Mouse (Mus musculus): ENCODE data around the gene 2010111I01Rik. TPM values are rescaled to one million over a fixed set of nuclear protein-coding genes. Genes with fewer than 3 reads are reported as not detected.
"Not testable (repeated sequence)": the region's sequence is repeated elsewhere in the genome, so short reads cannot be mapped to it uniquely, and the experiment has no call there.

Gene 2010111I01Rik
- polyA plus RNA-seq, 1 experiment from 2014 or later, result 87.6 TPM

- Histone ChIP-seq H3K36me3 (peaks cover 3% of the 10 kb centered on the region; the same call in 1 of the 2 replicates), H3K27me3 (no peaks in the 10 kb centered on the region), H3K4me2 (no peak overlapping the region), H3K4me1 (replicated peaks) (0 out of 2 replicates have a peak, but pooled peaks cover 3% of the 10 kb centered on the region), H3K4me3 (no peak overlapping the region), H3K9ac (no peak overlapping the region), H3K27ac (replicated peaks) (no peak overlapping the region), H3K9me3 (no peaks in the 10 kb centered on the region)
- no peak for ATAC-seq (ENCODE audit: low read depth)
- WGBS, result 41% methylated on average over 3 of the region's 3 CpGs
These were observed 107.7 kb downstream of the 2010111I01Rik start for GRCm38 (mm10) chr13:63072376-63072775.

- Histone ChIP-seq H3K4me1 (replicated peaks) (0 out of 2 replicates have a peak, but pooled peaks cover 3% of the 10 kb centered on the region), H3K9ac (no peak overlapping the region), H3K4me3 (no peak overlapping the region), H3K27me3 (no peaks in the 10 kb centered on the region), H3K9me3 (no peaks in the 10 kb centered on the region), H3K36me3 (no peaks in the 10 kb centered on the region; the same call in 1 of the 2 replicates), H3K27ac (replicated peaks) (no peak overlapping the region), H3K4me2 (no peak overlapping the region)
- WGBS, result 76% methylated on average over 9 of the region's 9 CpGs
- no peak for ATAC-seq (ENCODE audit: low read depth)
These were observed 109.4 kb downstream of the 2010111I01Rik start for GRCm38 (mm10) chr13:63073911-63074675.

GRCm38 (mm10) chr13:63074676-63074991 is 109.9 kb downstream of the 2010111I01Rik start:
- no peak overlapping the region for H3K27ac ChIP-seq (replicated peaks)
- H3K27me3 ChIP-seq, result no peaks in the 10 kb centered on the region
- no peak overlapping the region for H3K9ac ChIP-seq
- no peak overlapping the region for H3K4me2 ChIP-seq
- no peaks in the 10 kb centered on the region; the same call in 1 of the 2 replicates for H3K36me3 ChIP-seq
- 75% methylated on average over 3 of the region's 3 CpGs for whole genome bisulfite sequencing
- H3K4me3 ChIP-seq, result no peak overlapping the region
- H3K9me3 ChIP-seq, result no peaks in the 10 kb centered on the region
- 0 out of 2 replicates have a peak, but pooled peaks cover 3% of the 10 kb centered on the region for H3K4me1 ChIP-seq (replicated peaks)
- no peak for ATAC-seq (ENCODE audit: low read depth)

GRCm38 (mm10) chr13:63075331-63075855 is 110.7 kb downstream of the 2010111I01Rik start:
- H3K27ac ChIP-seq (replicated peaks), result no peak overlapping the region
- H3K4me1 ChIP-seq (replicated peaks), result 0 out of 2 replicates have a peak, but pooled peaks cover 3% of the 10 kb centered on the region
- WGBS, result 77% methylated on average over 2 of the region's 2 CpGs

GRCm38 (mm10) chr13:63080191-63080590 is 115.5 kb downstream of the 2010111I01Rik start:
- Histone ChIP-seq H3K27me3 (no peaks in the 10 kb centered on the region), H3K36me3 (no peaks in the 10 kb centered on the region; the same call in 1 of the 2 replicates), H3K4me1 (replicated peaks) (no peaks in the 10 kb centered on the region), H3K9me3 (no peaks in the 10 kb centered on the region), H3K27ac (replicated peaks) (no peak overlapping the region), H3K4me2 (no peak overlapping the region), H3K9ac (no peak overlapping the region), H3K4me3 (no peak overlapping the region)
- ATAC-seq (ENCODE audit: low read depth), result no peak
- 65% methylated on average over 4 of the region's 4 CpGs for WGBS

More at GRCm38 (mm10) chr13:63075331-63075855, 110.7 kb downstream of the 2010111I01Rik start:
- H3K36me3 ChIP-seq, result no peaks in the 10 kb centered on the region; the same call in 1 of the 2 replicates
- H3K27me3 ChIP-seq, result no peaks in the 10 kb centered on the region
- no peak for ATAC-seq (ENCODE audit: low read depth)
- H3K9me3 ChIP-seq, result no peaks in the 10 kb centered on the region
- no peak overlapping the region for H3K4me3 ChIP-seq
- H3K9ac ChIP-seq, result no peak overlapping the region
- H3K4me2 ChIP-seq, result no peak overlapping the region

- Histone ChIP-seq H3K9me3 (no peaks in the 10 kb centered on the region), H3K27ac (replicated peaks) (no peak overlapping the region), H3K36me3 (no peaks in the 10 kb centered on the region), H3K4me1 (replicated peaks) (no peaks in the 10 kb centered on the region), H3K27me3 (no peaks in the 10 kb centered on the region), H3K4me2 (no peak overlapping the region), H3K9ac (no peak overlapping the region), H3K4me3 (no peak overlapping the region)
- ATAC-seq (ENCODE audit: low read depth), result no peak
- WGBS, result 92% methylated on average over 2 of the region's 2 CpGs
These were observed 116.1 kb downstream of the 2010111I01Rik start for GRCm38 (mm10) chr13:63080823-63081222.

GRCm38 (mm10) chr13:63082555-63083136 is 118.0 kb downstream of the 2010111I01Rik start:
- H3K27ac ChIP-seq (replicated peaks), result no peak overlapping the region
- no peaks in the 10 kb centered on the region for H3K27me3 ChIP-seq
- no peak overlapping the region for H3K4me2 ChIP-seq
- no peak overlapping the region for H3K9ac ChIP-seq
- H3K9me3 ChIP-seq, result no peaks in the 10 kb centered on the region
- no peaks in the 10 kb centered on the region for H3K36me3 ChIP-seq
- H3K4me3 ChIP-seq, result no peak overlapping the region
- no peak for ATAC-seq (ENCODE audit: low read depth)
- 77% methylated on average over 5 of the region's 5 CpGs for WGBS
- H3K4me1 ChIP-seq (replicated peaks), result no peaks in the 10 kb centered on the region

- WGBS, result 73% methylated on average over 7 of the region's 7 CpGs
- not testable (repeated sequence) for H3K4me1 ChIP-seq (replicated peaks); H3K4me2 ChIP-seq; H3K27me3 ChIP-seq; H3K9me3 ChIP-seq; H3K4me3 ChIP-seq; H3K27ac ChIP-seq (replicated peaks); H3K9ac ChIP-seq; H3K36me3 ChIP-seq; ATAC-seq (ENCODE audit: low read depth)
These were observed 118.4 kb downstream of the 2010111I01Rik start for GRCm38 (mm10) chr13:63083139-63083538.

GRCm38 (mm10) chr13:63083663-63084062 is 119.0 kb downstream of the 2010111I01Rik start:
- no peaks in the 10 kb centered on the region for H3K36me3 ChIP-seq
- no peaks in the 10 kb centered on the region for H3K9me3 ChIP-seq
- H3K9ac ChIP-seq, result no peak overlapping the region
- H3K4me2 ChIP-seq, result no peak overlapping the region
- H3K4me3 ChIP-seq, result no peak overlapping the region
- no peak for ATAC-seq (ENCODE audit: low read depth)
- no peaks in the 10 kb centered on the region for H3K27me3 ChIP-seq
- H3K27ac ChIP-seq (replicated peaks), result no peak overlapping the region
- no peaks in the 10 kb centered on the region for H3K4me1 ChIP-seq (replicated peaks)
- 63% methylated on average over 8 of the region's 8 CpGs for WGBS

GRCm38 (mm10) chr13:63087865-63088683 is 123.4 kb downstream of the 2010111I01Rik start:
- Histone ChIP-seq H3K9ac (no peak overlapping the region), H3K4me3 (no peak overlapping the region), H3K36me3 (no peaks in the 10 kb centered on the region), H3K4me1 (replicated peaks) (peaks cover 3% of the 10 kb centered on the region; the same call in 1 of the 2 replicates), H3K4me2 (no peak overlapping the region), H3K27ac (replicated peaks) (no peak overlapping the region), H3K27me3 (no peaks in the 10 kb centered on the region), H3K9me3 (no peaks in the 10 kb centered on the region)
- no peak for ATAC-seq (ENCODE audit: low read depth)
- 91% methylated on average over 7 of the region's 7 CpGs for WGBS

GRCm38 (mm10) chr13:63089513-63089912 is 124.8 kb downstream of the 2010111I01Rik start:
- Histone ChIP-seq H3K4me1 (replicated peaks) (peaks cover 5% of the 10 kb centered on the region), H3K9ac (no peak overlapping the region), H3K4me3 (no peak overlapping the region), H3K4me2 (no peak overlapping the region), H3K9me3 (no peaks in the 10 kb centered on the region), H3K36me3 (no peaks in the 10 kb centered on the region), H3K27ac (replicated peaks) (no peak overlapping the region), H3K27me3 (no peaks in the 10 kb centered on the region)
- no peak for ATAC-seq (ENCODE audit: low read depth)
- 81% methylated on average over 4 of the region's 4 CpGs for WGBS

GRCm38 (mm10) chr13:63091246-63091645 is 126.6 kb downstream of the 2010111I01Rik start:
- H3K27me3 ChIP-seq, result no peaks in the 10 kb centered on the region
- peaks cover 11% of the 10 kb centered on the region for H3K4me1 ChIP-seq (replicated peaks)
- H3K9me3 ChIP-seq, result no peaks in the 10 kb centered on the region
- no peak overlapping the region for H3K27ac ChIP-seq (replicated peaks)
- H3K4me2 ChIP-seq, result no peak overlapping the region
- ATAC-seq (ENCODE audit: low read depth), result no peak
- H3K36me3 ChIP-seq, result no peaks in the 10 kb centered on the region
- 70% methylated on average over 2 of the region's 2 CpGs for WGBS
- no peak overlapping the region for H3K4me3 ChIP-seq
- H3K9ac ChIP-seq, result no peak overlapping the region
